Mouse (Mus musculus) heart, adult 2 months (tissue): Measurements from ENCODE around the gene Cdk18.

ENCODE experiments used
- CTCF ChIP-seq: fragments of 200-600 bp; IDR thresholded peaks from 2 replicates; pipeline ENCODE4 v1.8.1; 2022; ENCODE audit warnings: antibody characterized with exemption, mild to moderate bottlenecking, moderate library complexity
- EP300 ChIP-seq: fragments of 200-500 bp; IDR thresholded peaks from 2 replicates; pipeline ENCODE4 v1.6.1; 2011; ENCODE audit warnings: low read depth, low read length, control low read depth; ENCODE audit not compliant: insufficient read depth
- POLR2A ChIP-seq: fragments of 200-500 bp; IDR thresholded peaks from 2 replicates; pipeline ENCODE4 v1.6.1; 2011; ENCODE audit warnings: mild to moderate bottlenecking, low read depth, low read length, control low read depth; ENCODE audit not compliant: insufficient read depth

DNA sequence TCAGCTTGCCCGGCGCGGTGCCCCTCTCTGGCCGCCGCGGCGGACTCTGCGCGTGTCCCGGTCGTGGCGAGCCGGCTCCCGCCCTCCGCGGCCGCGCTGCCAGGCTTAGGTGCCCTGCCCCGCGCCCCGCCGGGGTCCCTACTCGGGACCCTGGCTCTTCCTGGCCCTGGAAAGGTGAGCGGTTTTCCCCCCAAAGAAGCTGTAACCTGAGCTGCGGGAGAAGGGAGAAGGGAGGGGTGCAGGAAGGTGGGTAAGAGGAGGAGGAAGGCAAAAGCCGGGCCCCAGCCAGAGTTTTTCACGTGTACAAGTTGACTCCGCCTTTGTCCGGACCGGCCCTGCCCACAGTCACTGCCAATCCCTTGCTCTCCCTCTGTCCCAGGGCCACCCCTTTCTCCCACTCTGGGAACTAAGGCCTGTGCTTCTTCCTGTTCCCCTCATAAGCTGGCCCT is at the start of gene Cdk18:
- TF ChIP-seq POLR2A, result peak; percentile 61
- no peak for TF ChIP-seq CTCF
- TF ChIP-seq EP300, result no peak
